Mouse (Mus musculus): Measurements from ENCODE around the gene Cmklr1.

Gene Cmklr1

DNA sequence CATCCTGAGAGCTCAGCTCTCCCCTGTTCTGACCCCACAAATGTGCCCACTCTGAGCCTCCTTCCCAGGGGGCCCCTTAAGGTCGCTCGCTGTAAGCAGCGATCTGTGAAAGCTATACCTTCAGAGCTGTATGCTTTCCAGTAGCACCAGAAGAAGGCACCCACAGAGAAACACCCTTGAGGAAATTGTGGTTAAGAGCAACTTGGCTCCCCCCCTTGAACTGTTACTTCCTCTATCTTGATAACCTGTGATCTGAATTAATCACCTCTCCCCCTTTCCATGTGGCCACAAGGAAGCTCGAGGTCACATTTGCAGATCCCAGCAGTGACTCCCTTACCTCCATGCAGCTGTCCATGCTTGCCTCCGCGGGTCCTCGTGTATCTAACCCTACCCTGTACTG, 29.2 kb downstream of the Cmklr1 start:
- in situ Hi-C loops (cut with MboI) = no loop called here

DNA sequence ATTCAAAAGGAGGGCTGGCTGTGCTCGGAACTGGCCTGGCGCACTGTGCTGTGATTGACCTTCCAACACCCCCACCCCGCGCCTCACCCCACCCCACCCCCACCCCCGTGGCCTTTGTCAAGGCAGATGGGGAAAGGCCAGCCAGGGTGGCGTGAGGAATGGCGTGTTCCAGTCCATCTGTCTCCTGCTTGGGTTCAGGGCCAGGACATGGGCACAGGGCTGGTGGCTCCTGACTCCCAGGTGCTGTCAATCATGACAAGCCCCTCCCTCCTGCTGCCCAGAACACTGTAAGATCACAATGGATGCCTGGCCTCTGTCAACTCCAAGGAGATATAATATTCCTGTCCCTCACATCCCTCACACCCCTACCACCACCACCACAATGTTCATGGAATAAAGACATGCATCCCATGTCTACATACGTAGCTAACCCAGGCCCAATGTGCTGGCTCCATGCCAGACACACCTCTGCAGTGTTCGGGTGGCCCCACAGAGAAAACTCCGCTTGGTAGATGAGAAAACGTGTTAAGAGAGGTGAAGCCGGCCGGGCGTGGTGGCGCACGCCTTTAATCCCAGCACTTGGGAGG, 30.0 kb downstream of the Cmklr1 start:
- in situ Hi-C loops (cut with MboI) = no loop called here

DNA sequence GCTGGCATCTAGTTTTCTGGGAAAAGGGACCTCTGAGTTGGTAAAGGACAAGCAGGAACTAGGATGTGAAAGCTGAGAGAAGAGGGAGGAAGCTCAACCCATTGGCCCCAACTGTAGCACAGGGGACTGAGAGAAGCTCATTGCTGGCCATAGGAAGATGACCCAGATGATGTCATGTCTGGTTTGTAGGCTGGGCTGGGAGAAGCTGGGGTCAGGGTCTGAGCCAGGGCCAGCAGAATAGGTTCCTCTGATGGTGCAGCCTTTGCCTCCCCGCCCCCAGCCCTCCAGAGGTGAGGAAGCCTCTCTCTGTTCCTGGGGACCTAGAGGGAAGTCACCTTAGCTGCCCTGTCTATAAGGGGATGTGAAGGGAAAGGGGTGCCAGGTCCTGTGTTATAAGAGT, 31.1 kb downstream of the Cmklr1 start:
- in situ Hi-C loops (cut with MboI) = no loop called here

DNA sequence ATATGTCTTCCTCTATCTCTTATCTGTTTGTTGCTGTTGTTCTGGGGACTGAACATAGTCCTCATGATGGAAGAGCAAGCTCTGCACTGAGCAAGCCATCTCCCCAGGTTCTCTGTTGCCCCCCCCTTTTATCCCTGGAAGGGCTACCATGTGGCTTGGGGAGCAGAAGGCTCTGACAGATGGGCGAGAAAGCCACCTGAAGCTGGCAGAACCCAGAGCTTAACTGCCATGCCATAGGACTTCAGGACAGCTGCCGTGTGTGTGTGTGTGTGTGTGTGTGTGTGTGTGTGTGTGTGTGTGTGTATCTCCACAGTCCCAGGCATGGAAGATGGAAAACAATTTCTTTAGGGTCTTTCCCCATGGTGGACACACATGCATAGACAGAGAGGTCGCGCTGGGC, 31.5 kb downstream of the Cmklr1 start:
- in situ Hi-C loops (cut with MboI) = no loop called here

DNA sequence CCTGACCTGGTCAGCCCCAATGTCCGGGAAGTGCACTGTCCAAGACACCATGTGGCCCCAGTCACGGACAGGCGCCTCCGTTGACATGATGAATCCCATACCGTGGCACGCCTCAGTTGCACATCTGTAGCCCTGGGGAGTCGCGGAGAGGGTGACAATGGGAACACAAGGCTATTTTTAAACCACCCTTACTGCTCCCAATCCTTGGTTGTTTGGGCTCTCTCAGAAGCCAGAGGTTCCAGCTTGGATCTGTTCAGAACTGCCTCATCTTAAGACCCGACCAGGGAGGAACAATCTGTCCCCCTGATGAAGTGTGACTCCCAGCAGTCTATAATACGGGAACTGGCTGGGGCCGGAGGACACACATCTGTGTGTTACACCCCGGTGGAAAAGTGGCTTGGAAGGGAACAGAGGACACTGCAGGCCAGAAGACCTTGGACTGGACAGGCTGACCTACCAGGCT, 38.4 kb downstream of the Cmklr1 start:
- in situ Hi-C loops (cut with MboI) = no loop called here

DNA sequence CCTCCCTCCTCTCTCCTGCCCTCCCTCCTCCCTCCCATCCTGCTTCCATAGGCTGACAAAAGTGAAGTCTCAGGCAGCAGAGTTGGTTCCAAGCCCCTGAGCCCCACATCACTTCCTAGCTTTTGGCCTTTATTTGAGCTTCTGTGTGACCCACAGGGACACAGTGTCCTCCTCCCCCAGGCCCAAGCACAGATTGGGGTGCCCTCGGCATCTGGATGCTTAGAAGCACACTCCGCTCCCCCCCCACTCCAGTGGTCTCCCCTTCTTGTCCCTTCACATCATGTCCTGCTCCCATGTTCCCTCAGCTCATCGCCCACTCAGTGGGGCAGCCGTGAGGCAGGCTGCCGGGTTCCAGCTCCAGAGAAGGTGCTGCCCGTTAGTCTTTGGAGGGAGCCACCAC, 39.1 kb downstream of the Cmklr1 start:
- in situ Hi-C loops (cut with MboI) = no loop called here

DNA sequence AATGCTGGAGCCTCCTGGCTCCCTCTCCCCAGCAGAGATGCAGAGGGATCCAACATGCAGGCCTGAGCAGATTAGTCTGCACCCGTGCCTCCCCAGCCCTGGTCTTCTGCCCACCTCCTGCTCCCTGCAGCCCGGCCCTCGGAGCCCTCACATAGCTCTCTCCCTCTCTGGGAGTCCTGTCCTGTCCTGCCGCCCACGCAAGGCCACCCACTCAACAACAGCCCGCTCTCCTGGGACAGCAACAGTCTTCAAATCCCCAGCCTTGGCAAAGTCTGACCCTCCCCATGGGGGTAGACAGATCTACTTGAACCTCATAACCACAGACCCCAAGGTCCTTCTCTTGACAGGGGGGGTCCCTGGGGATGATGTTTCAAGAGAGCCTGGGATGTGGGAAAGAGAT, 39.7 kb downstream of the Cmklr1 start:
- in situ Hi-C loops (cut with MboI) = no loop called here

DNA sequence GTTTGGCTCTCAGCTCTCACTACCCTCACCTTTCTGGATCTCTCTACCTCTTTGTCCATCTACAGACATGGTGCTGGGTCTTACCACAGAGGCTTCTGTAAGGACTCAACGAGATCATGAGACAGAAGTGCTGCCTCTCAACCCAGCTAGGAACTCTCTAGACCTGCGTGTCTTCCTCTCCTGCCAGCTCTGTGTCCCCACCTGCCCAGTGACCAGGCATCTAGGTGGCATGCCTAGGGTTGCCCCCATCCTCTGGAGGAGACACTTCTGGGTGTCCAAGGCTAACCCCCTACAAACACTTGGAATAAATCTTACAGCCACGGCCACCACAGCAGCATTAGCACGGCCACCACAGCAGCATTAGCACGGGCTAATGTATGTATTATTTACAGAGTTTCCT, 40.3 kb downstream of the Cmklr1 start:
- in situ Hi-C loops (cut with MboI) = no loop called here

DNA sequence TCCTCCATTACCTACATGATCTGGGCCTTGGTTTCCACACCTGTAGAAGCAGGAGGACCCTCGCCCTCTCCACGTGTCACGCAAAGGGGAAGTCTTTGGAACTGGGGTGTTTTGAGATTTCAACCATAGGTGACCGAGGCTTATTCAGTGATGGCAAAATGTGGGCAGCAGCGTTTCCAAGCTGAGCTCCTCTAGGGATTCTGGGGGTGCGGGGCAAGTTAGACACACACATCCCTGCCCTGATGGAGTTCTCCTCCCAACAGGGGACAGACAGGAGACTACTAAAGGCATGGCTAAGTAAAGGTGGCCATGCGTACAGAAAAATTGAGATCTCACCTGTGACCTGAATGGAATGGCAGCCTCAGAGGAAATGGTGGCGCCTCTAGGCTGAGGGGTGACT, 41.7 kb downstream of the Cmklr1 start:
- in situ Hi-C loops (cut with MboI) = no loop called here

DNA sequence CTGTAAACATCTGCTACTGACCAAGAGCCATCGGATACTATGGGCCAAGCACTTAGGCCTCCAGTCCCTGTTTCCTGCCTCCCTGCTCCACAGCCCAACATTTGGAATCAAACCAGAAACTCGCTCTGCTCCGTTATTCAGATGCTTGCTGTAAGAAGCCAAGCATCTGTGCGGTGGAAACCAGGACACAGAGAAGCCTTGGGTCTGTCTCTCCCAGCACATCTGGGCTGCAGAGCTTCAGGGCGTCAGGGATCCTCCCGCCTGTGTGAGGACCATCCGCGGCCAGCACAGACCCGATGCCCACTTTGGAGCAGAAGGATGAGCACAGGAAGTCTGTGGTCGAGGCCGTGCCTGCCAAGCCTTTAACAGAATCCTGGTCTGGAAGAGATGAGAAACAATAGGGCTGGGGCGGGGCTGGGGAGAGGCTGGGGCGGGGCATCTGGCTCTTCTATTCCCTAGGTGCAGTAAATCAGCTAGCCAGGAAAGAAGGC, 42.2 kb downstream of the Cmklr1 start:
- in situ Hi-C loops (cut with MboI) = no loop called here

DNA sequence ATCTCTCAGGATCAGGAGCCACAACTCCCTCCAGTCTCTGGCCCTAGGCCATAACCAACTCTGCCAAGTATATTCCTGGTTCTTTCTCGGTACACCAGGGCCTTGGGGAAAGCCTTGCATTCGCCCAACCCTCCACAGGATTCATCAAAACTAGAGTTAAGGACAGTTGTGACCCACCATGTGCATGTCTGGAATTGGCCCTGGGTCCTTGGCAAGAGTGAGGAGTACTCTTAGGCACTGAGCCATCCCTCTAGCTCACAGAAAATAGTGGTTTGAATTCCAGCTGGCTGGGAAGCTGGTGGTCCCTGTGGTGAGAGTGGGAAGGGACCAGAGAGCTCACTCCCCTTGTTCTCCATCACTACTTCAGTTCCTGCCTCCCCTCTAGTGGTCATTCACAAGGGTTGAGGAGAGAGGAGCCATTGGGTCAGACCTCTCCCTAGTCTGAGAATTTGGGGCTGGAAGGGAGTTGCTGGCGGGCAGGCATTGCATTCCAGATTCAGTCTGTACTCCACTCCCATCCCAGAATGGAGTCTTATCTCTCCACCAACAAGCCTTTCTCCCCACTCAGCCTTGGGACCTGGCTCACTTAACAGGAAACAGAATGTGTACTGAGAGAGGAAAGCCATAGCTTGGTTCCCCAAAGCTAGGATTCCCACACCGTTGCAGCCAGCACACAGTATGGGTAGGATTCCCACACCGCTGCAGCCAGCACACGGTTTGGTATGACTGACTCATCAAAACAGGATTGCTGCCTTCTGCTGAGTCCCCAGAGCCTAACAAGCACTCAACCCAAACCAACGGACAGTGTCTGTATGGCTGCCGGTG, 43.1 kb downstream of the Cmklr1 start:
- in situ Hi-C loops (cut with MboI) = no loop called here

DNA sequence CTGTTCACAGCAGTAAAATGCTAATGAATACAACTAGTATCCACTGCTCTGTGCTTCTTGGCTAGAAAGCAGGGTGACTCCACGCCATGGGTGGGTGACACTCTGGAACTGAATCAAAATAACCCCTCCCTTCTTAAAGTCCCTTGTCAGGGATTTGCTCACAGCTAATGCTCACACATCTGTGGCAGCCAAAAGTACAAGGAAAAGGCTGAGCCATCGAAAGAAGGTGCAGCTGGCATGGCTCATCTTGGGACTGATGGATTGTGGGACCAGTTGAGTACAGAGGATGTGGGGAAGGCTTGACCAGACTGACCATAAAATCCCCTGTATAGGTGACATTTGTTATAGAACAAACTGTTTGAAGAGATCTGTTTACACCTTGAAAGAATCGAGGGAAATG, 44.1 kb downstream of the Cmklr1 start:
- in situ Hi-C loops (cut with MboI) = no loop called here

DNA sequence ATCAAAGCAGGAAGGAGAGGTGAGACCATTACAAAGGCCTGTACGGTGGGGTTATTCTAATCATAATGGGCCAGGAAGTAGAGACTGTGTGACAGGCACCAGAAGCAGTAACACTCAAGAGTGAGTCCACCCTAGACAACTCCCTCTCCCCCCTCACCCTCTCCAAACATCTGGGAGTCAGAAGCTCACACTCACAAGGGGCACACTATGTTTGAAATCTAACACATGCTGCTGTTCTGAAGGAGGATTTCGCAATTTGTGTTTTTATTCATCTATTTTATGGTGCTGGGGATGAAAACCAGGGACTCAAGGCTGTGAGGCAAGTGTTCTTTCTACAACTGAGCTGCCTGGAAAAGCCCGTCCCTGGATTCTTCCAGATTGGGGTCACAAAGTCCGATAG, 45.5 kb downstream of the Cmklr1 start:
- in situ Hi-C loops (cut with MboI) = no loop called here

DNA sequence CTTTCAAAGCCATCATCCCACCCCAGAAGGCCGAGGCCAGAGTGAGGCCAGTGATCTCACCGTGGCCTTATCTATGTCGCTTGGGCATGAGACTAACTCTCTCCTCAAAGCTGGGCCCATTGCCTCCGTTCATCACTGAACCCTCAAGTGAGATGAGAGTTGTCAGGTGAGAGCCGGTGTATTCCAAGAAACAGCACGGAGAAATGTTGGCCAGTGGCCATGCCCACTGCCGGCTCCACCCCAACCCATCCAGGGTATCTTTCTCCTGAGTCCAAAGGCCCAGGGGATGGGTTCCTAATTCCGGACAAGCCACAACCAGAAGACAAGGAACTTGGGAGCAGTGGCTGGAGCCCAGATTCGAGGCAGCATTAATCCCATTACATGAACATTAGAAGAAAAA, 46.8 kb downstream of the Cmklr1 start:
- in situ Hi-C loops (cut with MboI) = no loop called here

DNA sequence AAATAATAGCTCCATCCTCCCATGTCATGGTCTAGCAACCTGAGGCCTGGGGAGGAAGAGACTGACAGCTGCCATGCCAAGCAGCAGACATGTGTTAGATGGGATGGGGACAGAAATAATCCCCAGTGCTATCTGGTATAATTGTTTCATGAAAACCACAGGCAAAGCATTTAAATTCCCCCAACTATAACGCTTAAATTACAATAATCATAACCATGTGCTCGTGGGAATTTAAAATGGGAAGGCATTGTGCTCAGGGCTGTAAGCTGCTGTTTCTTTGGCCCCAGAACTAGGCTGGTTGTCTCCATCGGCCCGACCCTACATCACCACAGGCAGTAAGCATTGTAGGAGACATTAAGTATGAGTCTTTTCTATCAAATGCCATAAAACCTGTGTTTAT, 49.4 kb downstream of the Cmklr1 start:
- in situ Hi-C loops (cut with MboI) = no loop called here

DNA sequence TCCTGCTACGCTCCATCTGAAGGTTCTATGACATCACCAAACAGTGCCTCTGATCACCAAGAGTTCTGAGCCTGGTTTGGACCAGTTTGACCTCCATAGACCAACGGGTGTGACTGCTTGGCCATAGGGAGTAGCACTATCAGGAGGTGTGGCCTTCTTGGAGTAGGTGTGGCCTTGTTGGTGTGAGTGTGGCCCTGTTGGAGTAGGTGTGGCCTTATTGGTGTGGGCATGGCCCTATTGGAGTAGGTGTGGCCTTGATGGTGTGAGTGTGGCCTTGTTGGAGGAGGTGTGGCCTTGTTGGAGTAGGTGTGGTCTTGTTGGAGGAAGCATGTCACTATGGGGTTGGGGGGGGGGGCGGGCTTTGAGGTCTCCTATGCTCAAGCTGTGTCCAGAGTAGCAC, 50.0 kb downstream of the Cmklr1 start:
- in situ Hi-C loops (cut with MboI) = no loop called here

DNA sequence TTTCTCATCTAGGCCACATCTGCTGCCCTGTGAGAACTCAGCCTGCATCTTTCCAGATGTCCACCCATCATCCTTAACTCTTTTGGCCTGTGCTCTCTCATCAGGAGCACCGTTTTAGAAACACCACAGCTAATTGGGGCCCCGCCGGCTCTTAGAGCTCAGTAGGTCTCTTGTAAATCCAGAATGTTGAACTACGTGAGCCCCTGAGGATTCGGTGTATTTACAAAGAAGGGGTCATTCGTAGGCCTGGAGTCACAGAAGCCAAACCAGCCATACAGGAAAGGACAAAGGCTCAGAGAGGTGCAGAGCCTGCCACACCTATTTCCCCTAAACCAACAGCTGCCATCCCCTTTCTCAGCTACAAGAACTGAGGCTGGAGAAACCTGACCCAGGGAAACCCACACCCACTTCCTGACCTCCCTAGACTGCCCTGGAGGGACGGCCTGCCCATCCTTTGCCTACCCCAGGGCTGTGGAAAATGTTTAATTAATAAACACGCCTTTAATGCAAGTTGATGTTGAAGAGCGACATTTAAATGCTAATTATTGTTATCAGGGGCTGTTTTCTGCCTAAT, 53.4 kb downstream of the Cmklr1 start:
- in situ Hi-C loops (cut with MboI) = no loop called here

DNA sequence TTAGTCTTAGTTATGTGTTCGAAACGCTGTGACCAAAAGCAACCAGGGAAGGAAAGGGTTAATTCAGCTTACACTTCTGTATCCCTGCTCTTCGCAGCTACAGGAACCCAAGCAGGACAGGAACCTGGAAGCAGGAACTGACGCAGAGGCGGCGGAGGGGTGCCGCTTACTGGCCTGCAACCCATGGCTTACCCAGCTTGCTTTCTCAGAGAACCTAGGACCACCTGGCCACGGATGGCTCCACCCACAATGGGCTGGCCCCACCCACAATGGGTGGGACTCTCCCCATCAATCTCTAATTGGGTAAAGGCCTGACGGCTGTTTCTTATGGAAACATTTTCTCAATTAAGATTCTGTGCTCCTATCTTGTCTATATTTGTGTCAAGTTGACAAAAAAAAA, 54.0 kb downstream of the Cmklr1 start:
- in situ Hi-C loops (cut with MboI) = no loop called here

DNA sequence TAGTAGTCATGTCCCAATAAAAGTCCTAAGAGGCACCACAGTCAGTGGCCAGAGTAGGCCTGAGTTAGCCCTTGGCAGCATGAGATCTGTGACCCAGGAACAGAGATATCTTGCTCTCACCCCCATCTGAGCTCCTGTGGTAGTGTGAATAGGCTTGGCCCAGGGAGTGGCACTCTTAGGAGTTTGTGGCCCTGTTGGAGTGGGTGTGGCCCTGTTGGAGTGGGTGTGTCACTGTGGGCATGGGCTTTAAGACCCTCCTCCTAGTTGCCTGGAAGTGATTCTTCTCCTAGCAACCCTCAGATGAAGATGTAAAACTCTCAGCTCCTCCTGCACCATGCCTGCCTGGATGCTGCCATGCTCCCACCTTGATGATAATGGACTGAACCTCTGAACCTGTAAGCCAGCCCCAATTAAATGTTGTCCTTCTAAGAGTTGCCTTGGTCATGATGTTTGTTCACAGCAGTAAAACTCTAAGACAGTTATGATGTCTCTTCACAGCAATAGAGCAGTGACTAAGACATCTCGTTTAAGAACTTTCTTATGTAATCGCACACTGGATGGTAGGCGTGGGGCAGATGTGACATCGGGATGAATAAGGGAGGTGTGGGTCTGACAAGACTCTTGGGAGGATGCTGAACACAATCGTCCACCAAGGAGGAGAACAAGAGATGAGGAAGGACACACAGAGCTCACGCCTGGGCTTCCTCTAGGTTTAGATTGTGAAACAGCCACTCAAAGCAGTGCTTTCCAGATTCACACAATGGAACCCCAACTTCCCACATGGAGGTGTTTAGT, 56.1 kb downstream of the Cmklr1 start:
- in situ Hi-C loops (cut with MboI) = no loop called here

DNA sequence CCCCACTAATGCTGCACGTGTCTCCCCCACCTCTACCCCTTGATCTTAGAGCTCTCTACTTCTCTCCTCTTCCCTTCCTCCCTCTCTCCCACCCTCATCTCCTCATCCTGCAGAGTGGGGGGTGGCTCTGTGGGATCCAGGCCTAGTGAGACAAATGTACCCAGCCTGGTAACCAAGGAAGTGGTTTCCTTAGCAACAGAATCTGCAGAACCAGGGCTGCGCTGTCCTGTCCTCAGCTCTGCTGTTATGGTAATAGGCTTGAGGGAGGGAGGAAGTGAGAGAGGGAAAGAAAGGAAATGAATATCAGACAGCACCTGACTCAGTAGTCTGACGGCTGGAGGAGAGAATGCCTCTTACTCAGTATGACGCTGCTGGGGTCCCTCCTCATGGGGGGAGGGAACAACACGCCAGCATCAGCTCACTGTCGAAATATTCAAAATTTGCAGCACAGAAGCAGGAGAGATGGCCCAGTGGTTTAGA, 58.4 kb downstream of the Cmklr1 start:
- in situ Hi-C loops (cut with MboI) = no loop called here

DNA sequence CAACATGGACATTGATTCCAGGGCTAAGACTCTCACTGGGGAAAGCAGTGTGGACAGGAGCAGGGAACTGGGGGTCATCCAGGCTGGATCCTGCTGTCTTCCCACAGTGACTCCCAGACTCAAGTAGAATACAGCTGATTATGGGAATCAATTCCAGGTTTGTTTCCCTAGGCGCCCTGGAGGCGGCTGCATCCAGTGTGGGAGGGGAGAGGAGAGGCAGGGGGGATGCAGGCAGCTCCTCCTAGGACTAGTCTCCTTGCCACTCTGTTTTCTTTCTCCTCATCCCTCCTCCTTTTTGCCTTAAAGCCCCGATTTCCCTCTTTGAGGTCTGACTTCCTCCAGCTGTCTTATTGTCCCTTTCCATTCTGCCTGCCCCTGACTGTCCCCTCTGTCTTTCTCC, 59.1 kb downstream of the Cmklr1 start:
- in situ Hi-C loops (cut with MboI) = no loop called here

DNA sequence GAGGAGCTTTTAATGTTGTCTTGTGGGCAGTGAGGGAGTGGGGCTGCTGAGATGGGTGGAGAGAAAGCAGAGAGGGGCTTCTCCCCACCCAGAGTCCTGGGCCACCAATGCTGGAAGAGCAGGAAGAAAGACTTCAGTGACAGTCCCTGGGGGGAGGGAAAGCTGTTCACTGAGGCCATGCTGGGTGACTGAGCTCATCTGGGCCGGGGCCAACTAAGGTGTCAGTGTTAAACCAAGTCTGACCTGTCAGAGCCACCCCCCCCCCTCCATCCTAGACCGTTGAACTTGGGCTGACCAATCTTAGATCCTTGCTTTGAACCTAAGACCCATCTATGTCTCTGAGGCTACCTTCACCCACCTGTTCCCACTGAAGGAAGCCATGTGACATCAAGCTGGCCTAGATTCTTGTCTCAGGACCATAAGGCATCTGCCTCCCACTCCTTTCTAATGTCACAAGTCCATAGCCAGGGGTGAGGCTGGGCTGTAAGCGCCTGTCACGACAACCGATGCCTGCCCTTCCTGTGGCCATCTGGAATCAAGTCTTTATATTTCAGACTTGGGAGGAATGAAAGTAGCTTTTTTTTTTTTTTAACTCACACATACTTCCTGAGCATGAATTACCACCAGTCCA, 60.1 kb downstream of the Cmklr1 start:
- in situ Hi-C loops (cut with MboI) = no loop called here
